Mouse (Mus musculus) embryonic facial prominence, embryonic 15.5 days (tissue): ENCODE results near the gene Gkap1. TPM values are rescaled to one million over a fixed set of nuclear protein-coding genes. Genes with fewer than 3 reads are reported as not detected.

Experiments
- microRNA-seq: library from miRNA; unstranded; fragments of <30 nt; microRNA quantifications from one replicate; pipeline ENCODE4, GENCODE M21; 2016; ENCODE audit warnings: borderline number of aligned reads
- polyA plus RNA-seq: library from polyadenylated mRNA; unstranded; fragments of >200 nt; fragmentation: Nextera tagmentation; extraction: Ambion mirVana; gene quantifications from 2 replicates; pipeline ENCODE4 v1.2.1, GENCODE M21; 2015

The Gkap1 gene
- polyA plus RNA-seq, 1 experiment from 2014 or later: 23.1 TPM

Small RNA genes within 50 kb of the gene (microRNA-seq; reads per million reads assigned to microRNA genes)
- not detected for gene Mir6369

Other genes with a start within 250 kb of the Gkap1 start
- gene Klhl3, start 162.1 kb downstream of the Gkap1 start, polyA plus RNA-seq: 3.6 and 3.8 TPM in 2 replicates
- 32.8 and 33.5 TPM in 2 replicates for gene Hnrnpa0, start 147.1 kb downstream of the Gkap1 start, polyA plus RNA-seq
- gene Idnk, start 118.0 kb downstream of the Gkap1 start, polyA plus RNA-seq: 32.6 and 36.3 TPM in 2 replicates
- gene Ubqln1, start 60.0 kb downstream of the Gkap1 start, polyA plus RNA-seq: 109 and 115 TPM in 2 replicates
- 1.4 and 2.2 TPM in 2 replicates for gene Kif27, start 83.4 kb upstream of the Gkap1 start, polyA plus RNA-seq
- gene 2210016F16Rik, start 109.5 kb upstream of the Gkap1 start, polyA plus RNA-seq: 30.0 and 30.1 TPM in 2 replicates
- 24.4 and 26.1 TPM in 2 replicates for gene Rmi1, start 126.5 kb upstream of the Gkap1 start, polyA plus RNA-seq
- gene Hnrnpk, start 127.6 kb upstream of the Gkap1 start, polyA plus RNA-seq: 1,301 and 1,310 TPM in 2 replicates